Mouse (Mus musculus) thymus, postnatal 10 days (tissue): Measurements from ENCODE around the gene Pde4b.
A peak's percentile ranks its signal among the peaks of the same experiment; 100 is the strongest.
"Not testable (repeated sequence)": the region's sequence is repeated elsewhere in the genome, so short reads cannot be mapped to it uniquely, and the experiment has no call there.

ENCODE experiments used
- DNase-seq, 2 experiments: peaks; one replicate each; pipeline ENCODE4 v3.0.0; 2021; ENCODE audit warnings: low spot score in 2 of 2

The Pde4b gene

DNA sequence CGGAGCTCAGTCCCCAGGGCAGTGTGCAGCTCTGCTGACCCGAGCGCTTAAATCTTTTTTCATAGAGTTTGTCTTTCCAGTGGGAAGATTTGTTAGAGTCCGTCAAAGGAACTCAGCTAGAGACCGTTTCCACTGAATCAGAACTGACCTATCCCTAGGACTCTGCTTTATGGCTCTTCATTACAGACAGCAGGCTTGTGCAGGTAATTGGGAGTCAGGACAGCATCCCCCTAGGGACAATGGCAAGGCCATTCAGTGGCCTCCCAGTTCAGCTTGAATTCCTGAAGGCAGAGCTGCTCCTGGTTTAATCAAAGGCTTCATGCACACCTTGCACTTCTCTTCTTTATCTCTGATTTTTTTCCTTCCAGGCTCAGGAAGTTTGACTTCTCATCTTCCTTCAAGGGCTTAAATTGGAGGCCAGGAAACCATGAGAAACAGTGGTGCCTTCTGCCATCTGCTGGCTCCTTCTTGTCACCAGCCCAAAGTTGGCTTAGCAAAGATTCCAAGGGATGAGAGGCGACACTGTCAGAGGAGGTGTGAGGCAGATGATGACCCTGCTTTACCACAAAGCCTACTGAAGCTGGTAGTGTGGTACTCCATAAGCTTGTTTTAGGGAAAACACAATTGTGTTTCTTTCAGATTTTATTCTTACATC lies 393.6 kb downstream of the Pde4b start:
- DNase-seq = no peak

DNA sequence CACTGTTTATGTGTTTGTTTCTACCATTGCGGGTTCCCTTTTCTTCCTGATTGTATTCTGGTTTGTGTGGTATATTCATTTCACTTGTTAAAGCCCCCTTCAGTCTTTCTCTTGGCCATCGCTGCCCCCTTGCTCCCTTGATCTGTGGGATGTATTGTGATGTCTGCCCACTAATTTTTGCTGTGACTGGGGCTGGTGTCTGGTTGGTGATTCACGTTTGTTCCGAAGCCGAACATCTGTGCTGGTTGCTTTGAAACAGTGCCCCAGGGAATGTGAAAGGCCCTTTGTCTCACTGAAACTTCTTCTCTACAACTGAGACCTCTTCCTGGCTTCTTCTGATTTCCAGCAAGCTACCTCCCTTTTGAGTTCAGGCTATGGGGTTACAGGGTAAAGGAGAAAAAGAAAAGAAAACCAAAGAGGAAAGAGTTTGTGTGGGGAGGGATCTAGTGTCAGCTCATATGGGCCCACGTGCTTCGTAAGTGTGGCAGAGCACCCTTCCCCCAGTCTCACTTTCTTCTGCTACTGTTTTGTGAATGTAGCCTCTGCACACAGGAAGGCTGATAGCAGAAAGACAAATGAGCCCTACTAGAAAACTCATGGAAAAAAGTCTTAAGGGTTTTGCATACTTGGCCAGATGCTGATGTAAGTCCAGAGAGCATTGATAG lies 396.1 kb downstream of the Pde4b start:
- DNase-seq = no peak

- DNase-seq = no peak
Measured at GRCm38 (mm10) chr4:102484738-102485137, 397.4 kb downstream of the Pde4b start.

- peak; percentile 34 to 72 for DNase-seq
Measured at GRCm38 (mm10) chr4:102486134-102486920, 399.0 kb downstream of the Pde4b start.

- no peak for DNase-seq
Measured at GRCm38 (mm10) chr4:102486921-102487240, 399.5 kb downstream of the Pde4b start.

DNA sequence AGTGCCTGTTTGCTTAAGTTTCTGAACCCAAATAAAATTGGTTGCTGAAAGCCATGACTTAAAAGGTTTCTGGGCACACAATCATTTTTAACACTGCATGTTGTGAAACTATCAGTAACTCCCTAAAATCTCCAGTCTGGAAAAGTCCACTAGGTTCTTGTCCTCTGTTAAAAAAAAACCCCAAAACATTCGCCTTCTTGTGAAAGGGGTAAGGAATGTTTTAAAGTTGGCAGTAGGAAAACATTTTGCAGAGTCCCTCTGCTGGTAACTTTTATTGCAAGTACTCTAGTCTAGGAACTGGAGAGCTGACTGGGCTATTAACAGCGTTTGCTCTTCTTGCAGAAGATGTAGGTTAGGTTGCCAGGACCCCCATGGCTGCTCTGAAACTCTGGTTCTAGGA lies 400.7 kb downstream of the Pde4b start:
- DNase-seq = no peak

GRCm38 (mm10) chr4:102491468-102492123 lies 404.3 kb downstream of the Pde4b start:
- no peak for DNase-seq

DNA sequence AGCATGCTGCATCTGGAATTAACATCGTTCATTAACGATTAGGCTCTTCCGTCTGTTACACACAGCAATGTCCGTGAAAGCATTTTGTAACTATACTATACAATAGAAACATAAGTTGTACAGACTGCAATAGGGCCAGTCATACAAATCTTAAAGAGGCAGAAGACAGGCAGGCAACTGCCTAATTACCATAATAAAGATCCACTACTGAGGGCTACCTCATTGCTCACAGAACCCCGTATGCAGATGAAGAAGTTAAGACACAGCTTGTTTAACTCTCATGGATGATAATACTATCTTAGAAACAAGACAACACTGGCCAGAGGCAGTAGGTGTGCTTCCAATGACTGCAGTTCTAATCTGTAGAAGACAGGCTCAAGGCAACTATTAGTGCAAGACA lies 405.6 kb downstream of the Pde4b start:
- DNase-seq = no peak

DNA sequence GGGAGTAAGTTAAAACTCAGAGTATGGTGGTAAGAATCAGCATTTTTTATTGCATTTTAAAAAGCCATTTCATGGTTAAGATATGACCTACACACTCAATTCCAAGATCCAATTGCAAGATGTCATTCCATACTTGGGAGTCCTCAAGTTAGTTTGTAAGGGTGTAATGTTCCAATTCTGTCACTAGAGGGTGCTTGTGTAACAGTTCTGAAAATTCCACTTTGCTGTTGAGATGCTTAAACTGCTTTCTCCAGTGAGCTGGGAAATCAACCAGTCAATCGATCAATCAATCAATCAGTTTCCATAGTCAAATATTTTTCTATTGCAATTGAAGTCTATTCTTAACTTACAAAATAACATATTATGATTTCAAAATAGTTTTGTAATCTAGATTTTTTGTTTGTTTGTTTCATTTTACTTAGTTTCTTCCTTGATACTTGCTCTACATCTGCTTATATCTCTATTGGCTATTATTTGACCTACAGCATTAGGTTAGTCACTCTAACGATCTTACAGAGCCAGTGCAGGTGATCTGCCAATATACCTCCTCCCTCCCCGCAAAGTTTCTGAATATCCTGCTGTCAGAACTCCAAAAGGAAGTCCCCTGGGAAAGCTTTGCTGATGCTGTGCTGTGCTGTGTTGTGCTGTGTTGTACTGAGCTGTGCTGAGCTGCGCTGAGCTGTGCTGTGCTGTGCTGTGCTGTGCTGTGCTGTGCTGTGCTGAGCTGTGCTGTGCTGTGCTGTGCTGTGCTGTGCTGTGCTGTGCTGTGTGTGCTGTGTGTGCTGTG lies 406.2 kb downstream of the Pde4b start:
- peak in 1 of 2 experiments; percentile 41 for DNase-seq

DNA sequence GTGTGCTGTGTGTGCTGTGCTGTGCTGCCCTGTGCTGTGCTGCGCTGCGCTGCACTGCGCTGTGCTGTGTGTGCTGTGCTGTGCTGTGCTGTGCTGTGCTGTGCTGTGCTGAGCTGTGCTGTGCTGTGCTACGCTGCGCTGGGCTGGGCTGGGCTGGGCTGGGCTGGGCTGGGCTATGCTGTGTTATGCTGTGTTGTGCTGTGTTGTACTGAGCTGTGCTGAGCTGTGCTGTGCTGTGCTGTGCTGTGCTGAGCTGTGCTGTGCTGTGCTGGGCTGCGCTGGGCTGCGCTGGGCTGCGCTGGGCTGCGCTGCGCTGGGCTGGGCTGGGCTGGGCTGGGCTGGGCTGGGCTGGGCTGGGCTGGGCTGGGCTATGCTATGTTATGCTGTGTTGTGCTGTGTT lies 406.9 kb downstream of the Pde4b start:
- not testable (repeated sequence) for DNase-seq

DNA sequence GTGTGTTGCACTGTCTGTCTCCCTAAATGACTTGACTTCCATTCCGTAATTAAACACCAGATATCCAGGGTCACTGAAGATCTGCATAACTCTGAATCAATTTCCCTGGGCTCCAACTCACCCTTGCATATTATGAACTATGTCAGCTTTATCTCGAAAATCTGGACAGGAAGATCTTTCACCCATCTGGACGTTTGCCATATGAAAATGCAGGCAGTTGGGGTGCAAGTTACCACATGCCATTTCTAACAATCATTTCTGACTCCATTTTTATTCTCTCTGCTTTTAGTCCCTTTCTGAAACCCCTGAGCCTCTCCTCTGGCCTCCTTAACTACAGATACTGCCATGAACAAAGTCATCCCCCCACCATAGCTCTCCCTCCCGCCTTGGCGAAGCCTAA lies 407.7 kb downstream of the Pde4b start:
- no peak for DNase-seq

DNA sequence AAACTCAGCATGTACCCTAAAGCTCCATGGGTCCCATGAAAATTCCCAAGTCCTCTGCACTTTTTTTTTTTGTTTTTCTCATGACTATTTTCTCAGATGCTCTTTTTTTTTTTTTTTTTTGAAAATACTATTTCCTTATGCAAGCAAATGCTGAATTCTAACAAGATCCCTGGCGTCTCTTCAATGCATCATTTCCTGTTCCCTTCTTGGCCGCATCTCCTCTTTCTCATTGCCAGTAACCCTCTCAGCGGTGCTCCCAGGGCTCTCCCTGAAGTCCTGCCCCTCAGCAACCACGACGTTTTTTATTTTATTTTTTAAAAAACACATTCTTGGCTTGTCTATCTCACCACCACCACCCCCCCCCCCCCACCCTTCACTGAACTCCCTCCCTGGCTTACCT lies 408.1 kb downstream of the Pde4b start:
- no peak for DNase-seq

GRCm38 (mm10) chr4:102496269-102497177 lies 409.2 kb downstream of the Pde4b start:
- no peak for DNase-seq

DNA sequence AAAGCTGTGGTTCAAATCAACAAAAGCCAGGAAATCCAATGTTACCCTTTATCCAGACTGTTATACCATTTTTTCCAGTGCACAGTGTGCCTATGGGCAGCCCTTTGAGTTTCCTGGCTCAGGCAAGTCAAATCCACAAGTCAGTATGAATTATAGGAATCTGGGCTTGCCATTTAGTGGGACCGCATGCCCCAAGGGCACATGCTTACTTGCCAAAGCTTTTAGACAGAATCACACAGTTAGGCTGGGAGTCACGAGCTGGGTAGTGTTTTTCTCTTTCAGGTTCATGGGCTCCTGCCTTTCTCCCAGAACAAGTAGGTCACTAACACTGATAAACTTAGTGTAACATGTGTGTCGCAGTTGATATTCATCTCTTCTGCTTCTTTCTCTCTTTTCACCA lies 409.9 kb downstream of the Pde4b start:
- DNase-seq = no peak

GRCm38 (mm10) chr4:102498169-102498919 lies 411.0 kb downstream of the Pde4b start:
- DNase-seq = no peak

- no peak for DNase-seq
Measured at GRCm38 (mm10) chr4:102498920-102499316, 411.6 kb downstream of the Pde4b start.

- no peak for DNase-seq
Measured at GRCm38 (mm10) chr4:102505714-102506113, 418.4 kb downstream of the Pde4b start.

- peak; percentile 52 to 56 for DNase-seq
Measured at GRCm38 (mm10) chr4:102506376-102507280, 419.3 kb downstream of the Pde4b start.

GRCm38 (mm10) chr4:102507344-102507743 lies 420.0 kb downstream of the Pde4b start:
- no peak for DNase-seq
